Mouse (Mus musculus): Measurements from ENCODE around the gene Serpina3m. TPM values are rescaled to one million over a fixed set of nuclear protein-coding genes. Genes with fewer than 3 reads are reported as not detected.

Serpina3m gene
- polyA plus RNA-seq, 1 experiment from 2014 or later, result not detected

GRCm38 (mm10) chr12:104406454-104406885, 68.2 kb downstream of the Serpina3m start, which contains the start of gene Serpina3n:
TSS of gene Serpina3n (plus strand) at chr12:104406729.
- no peak within 1 kb of the TSS for H3K4me3 ChIP-seq
- no peaks in the 10 kb centered on the region for H3K4me1 ChIP-seq (replicated peaks)
- H3K4me2 ChIP-seq, result no peak within 1 kb of the TSS
- no peaks in the 10 kb centered on the region for H3K27me3 ChIP-seq
- H3K27ac ChIP-seq, result no peak within 1 kb of the TSS
- ATAC-seq (ENCODE audit: low FRiP score), result 0 out of 2 replicates have a peak, but pooled peaks have one; percentile 46
- no peaks in the 10 kb centered on the region for H3K36me3 ChIP-seq
- H3K9ac ChIP-seq, result no peak within 1 kb of the TSS
- no peaks in the 10 kb centered on the region for H3K9me3 ChIP-seq
- 53% methylated on average over 4 of the region's 4 CpGs for WGBS

- Histone ChIP-seq H3K4me1 (replicated peaks) (no peaks in the 10 kb centered on the region), H3K36me3 (no peaks in the 10 kb centered on the region), H3K4me2 (no peak overlapping the region), H3K27me3 (no peaks in the 10 kb centered on the region), H3K4me3 (no peak overlapping the region), H3K9me3 (no peaks in the 10 kb centered on the region), H3K27ac (no peak overlapping the region), H3K9ac (no peak overlapping the region)
- no peak for ATAC-seq (ENCODE audit: low FRiP score)
- WGBS, result 94% methylated on average over 6 of the region's 6 CpGs
These were observed 74.2 kb downstream of the Serpina3m start for GRCm38 (mm10) chr12:104412507-104412906.

GRCm38 (mm10) chr12:104414576-104414975, 76.3 kb downstream of the Serpina3m start:
- no peak overlapping the region for H3K4me3 ChIP-seq
- H3K27me3 ChIP-seq, result no peaks in the 10 kb centered on the region
- ATAC-seq (ENCODE audit: low FRiP score), result no peak
- no peaks in the 10 kb centered on the region for H3K9me3 ChIP-seq
- 91% methylated on average over 2 of the region's 2 CpGs for WGBS
- H3K36me3 ChIP-seq, result no peaks in the 10 kb centered on the region
- H3K27ac ChIP-seq, result no peak overlapping the region
- 0 out of 2 replicates have a peak, but pooled peaks cover 3% of the 10 kb centered on the region for H3K4me1 ChIP-seq (replicated peaks)
- no peak overlapping the region for H3K4me2 ChIP-seq
- no peak overlapping the region for H3K9ac ChIP-seq

GRCm38 (mm10) chr12:104415625-104416315, 77.5 kb downstream of the Serpina3m start:
- no peak overlapping the region for H3K9ac ChIP-seq
- WGBS, result 51% methylated on average over 6 of the region's 6 CpGs
- H3K9me3 ChIP-seq, result no peaks in the 10 kb centered on the region
- no peak overlapping the region for H3K4me2 ChIP-seq
- H3K27ac ChIP-seq, result no peak overlapping the region
- no peaks in the 10 kb centered on the region for H3K27me3 ChIP-seq
- H3K36me3 ChIP-seq, result no peaks in the 10 kb centered on the region
- 0 out of 2 replicates have a peak, but pooled peaks cover 3% of the 10 kb centered on the region for H3K4me1 ChIP-seq (replicated peaks)
- no peak for ATAC-seq (ENCODE audit: low FRiP score)
- no peak overlapping the region for H3K4me3 ChIP-seq

GRCm38 (mm10) chr12:104418340-104419135, 80.3 kb downstream of the Serpina3m start:
- H3K4me3 ChIP-seq, result peak overlapping the region; percentile 24
- H3K4me1 ChIP-seq (replicated peaks), result 0 out of 2 replicates have a peak, but pooled peaks cover 3% of the 10 kb centered on the region
- H3K4me2 ChIP-seq, result peak overlapping the region; percentile 53
- H3K9me3 ChIP-seq, result no peaks in the 10 kb centered on the region
- no peaks in the 10 kb centered on the region for H3K36me3 ChIP-seq
- H3K27me3 ChIP-seq, result no peaks in the 10 kb centered on the region
- H3K27ac ChIP-seq, result no peak overlapping the region
- ATAC-seq (ENCODE audit: low FRiP score), result peak; percentile 83
- 21% methylated on average over 15 of the region's 17 CpGs for WGBS
- H3K9ac ChIP-seq, result no peak overlapping the region

- H3K27me3 ChIP-seq, result no peaks in the 10 kb centered on the region
- 4% methylated on average over 2 of the region's 2 CpGs for WGBS
These were observed 80.8 kb downstream of the Serpina3m start for GRCm38 (mm10) chr12:104419136-104419462.

GRCm38 (mm10) chr12:104422615-104423392, 84.5 kb downstream of the Serpina3m start:
- 77% methylated on average over 11 of the region's 11 CpGs for WGBS
- no peaks in the 10 kb centered on the region for H3K27me3 ChIP-seq
- H3K9me3 ChIP-seq, result no peaks in the 10 kb centered on the region
- H3K4me2 ChIP-seq, result no peak overlapping the region
- H3K9ac ChIP-seq, result no peak overlapping the region
- no peak for ATAC-seq (ENCODE audit: low FRiP score)
- H3K27ac ChIP-seq, result no peak overlapping the region
- 0 out of 2 replicates have a peak, but pooled peaks cover 3% of the 10 kb centered on the region for H3K4me1 ChIP-seq (replicated peaks)
- no peak overlapping the region for H3K4me3 ChIP-seq
- no peaks in the 10 kb centered on the region for H3K36me3 ChIP-seq

More at GRCm38 (mm10) chr12:104419136-104419462, 80.8 kb downstream of the Serpina3m start:
- H3K27ac ChIP-seq, result no peak overlapping the region
- no peak overlapping the region for H3K4me2 ChIP-seq
- 0 out of 2 replicates have a peak, but pooled peaks cover 3% of the 10 kb centered on the region for H3K4me1 ChIP-seq (replicated peaks)
- peak; percentile 65 for ATAC-seq (ENCODE audit: low FRiP score)
- H3K36me3 ChIP-seq, result no peaks in the 10 kb centered on the region
- no peak overlapping the region for H3K9ac ChIP-seq
- no peak overlapping the region for H3K4me3 ChIP-seq
- no peaks in the 10 kb centered on the region for H3K9me3 ChIP-seq

GRCm38 (mm10) chr12:104425591-104425990, 87.3 kb downstream of the Serpina3m start:
- ATAC-seq (ENCODE audit: low FRiP score), result no peak
- no peak overlapping the region for H3K9ac ChIP-seq
- H3K27ac ChIP-seq, result no peak overlapping the region
- no peak overlapping the region for H3K4me2 ChIP-seq
- H3K27me3 ChIP-seq, result no peaks in the 10 kb centered on the region
- H3K4me1 ChIP-seq (replicated peaks), result no peaks in the 10 kb centered on the region
- WGBS, result 87% methylated on average over 3 of the region's 3 CpGs
- no peaks in the 10 kb centered on the region for H3K9me3 ChIP-seq
- H3K36me3 ChIP-seq, result no peaks in the 10 kb centered on the region
- H3K4me3 ChIP-seq, result no peak overlapping the region

GRCm38 (mm10) chr12:104426915-104427314, 88.6 kb downstream of the Serpina3m start:
- Histone ChIP-seq H3K27ac (no peak overlapping the region), H3K9ac (no peak overlapping the region), H3K27me3 (no peaks in the 10 kb centered on the region), H3K4me2 (no peak overlapping the region), H3K9me3 (no peaks in the 10 kb centered on the region), H3K36me3 (no peaks in the 10 kb centered on the region), H3K4me1 (replicated peaks) (no peaks in the 10 kb centered on the region), H3K4me3 (no peak overlapping the region)
- WGBS, result 5% methylated on average over 7 of the region's 7 CpGs
- 0 out of 2 replicates have a peak, but pooled peaks have one; percentile 46 for ATAC-seq (ENCODE audit: low FRiP score)

- Histone ChIP-seq H3K4me1 (replicated peaks) (peaks cover 4% of the 10 kb centered on the region), H3K9me3 (no peaks in the 10 kb centered on the region), H3K27ac (no peak overlapping the region), H3K4me2 (no peak overlapping the region), H3K9ac (no peak overlapping the region), H3K36me3 (no peaks in the 10 kb centered on the region), H3K27me3 (no peaks in the 10 kb centered on the region), H3K4me3 (no peak overlapping the region)
- no peak for ATAC-seq (ENCODE audit: low FRiP score)
- 55% methylated on average over 10 of the region's 10 CpGs for WGBS
These were observed 93.1 kb downstream of the Serpina3m start for GRCm38 (mm10) chr12:104431359-104431758.

- H3K9ac ChIP-seq, result no peak overlapping the region
- WGBS, result 28% methylated on average over 7 of the region's 7 CpGs
- ATAC-seq (ENCODE audit: low FRiP score), result no peak
- H3K36me3 ChIP-seq, result no peaks in the 10 kb centered on the region
- H3K4me3 ChIP-seq, result no peak overlapping the region
- H3K27ac ChIP-seq, result no peak overlapping the region
- no peak overlapping the region for H3K4me2 ChIP-seq
- peaks cover 4% of the 10 kb centered on the region for H3K4me1 ChIP-seq (replicated peaks)
- H3K27me3 ChIP-seq, result peaks cover 3% of the 10 kb centered on the region; the same call in 1 of the 2 replicates
- no peaks in the 10 kb centered on the region for H3K9me3 ChIP-seq
These were observed 94.9 kb downstream of the Serpina3m start for GRCm38 (mm10) chr12:104433214-104433613.

All from hindbrain, embryonic 13.5 days (tissue).